Mouse (Mus musculus): ENCODE results near the gene Mtmr12.

Gene Mtmr12

DNA sequence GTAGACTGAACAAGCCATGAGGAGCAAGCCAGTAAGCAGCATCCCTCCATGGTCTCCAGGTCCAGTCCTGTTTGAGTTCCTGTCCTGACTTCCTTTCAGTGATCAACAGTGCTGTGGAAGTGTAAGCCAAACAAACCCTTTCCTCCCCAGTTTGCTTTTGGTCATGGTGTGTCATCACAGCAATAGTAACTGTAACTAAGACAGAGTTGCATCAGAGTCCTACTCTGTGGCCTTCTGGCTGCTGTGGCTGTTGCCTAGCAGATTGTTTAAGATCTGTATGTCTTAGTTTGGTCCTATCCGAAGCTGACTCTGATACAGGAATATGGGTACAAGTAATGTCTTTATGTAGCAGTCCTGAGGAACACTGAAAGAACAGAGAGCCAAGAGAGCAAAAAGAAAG is 75.0 kb downstream of the Mtmr12 start:
- DNase-seq (ENCODE audit: low spot score): no peak

DNA sequence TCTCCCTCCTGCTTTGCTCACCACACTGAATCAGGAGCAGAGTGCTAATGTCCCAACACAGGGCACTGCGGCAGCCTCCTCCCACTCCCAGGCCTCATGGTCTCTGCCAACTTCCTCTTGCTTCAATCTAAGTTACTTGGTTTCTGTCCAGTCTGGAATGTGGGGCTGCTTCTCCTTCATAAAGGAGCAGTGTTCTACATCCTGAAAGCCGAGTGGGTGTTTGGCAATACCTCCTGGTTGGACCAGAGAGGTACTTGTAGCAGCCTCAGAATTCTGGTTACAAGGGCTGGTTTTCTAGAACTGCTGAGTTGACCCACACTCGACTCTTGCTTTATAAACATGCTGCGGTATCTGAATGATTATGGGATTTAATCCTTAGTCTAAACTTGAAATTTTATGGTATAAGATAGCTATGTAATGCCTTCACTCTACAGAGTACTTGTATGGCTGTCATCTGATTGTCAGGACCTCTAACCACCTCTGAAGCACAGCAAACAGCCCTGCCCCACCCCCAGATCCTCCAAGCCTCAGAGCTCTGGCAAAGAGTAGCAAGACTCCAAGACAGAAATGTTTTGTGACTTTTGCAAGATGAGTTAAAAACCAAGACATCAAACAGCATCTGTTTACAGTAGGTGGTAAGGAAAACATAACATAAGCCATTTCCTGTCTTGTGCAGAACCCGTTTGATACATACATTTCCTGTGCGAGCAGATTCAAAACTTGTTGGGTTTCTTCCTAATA is 80.1 kb downstream of the Mtmr12 start:
- DNase-seq (ENCODE audit: low spot score): no peak

DNA sequence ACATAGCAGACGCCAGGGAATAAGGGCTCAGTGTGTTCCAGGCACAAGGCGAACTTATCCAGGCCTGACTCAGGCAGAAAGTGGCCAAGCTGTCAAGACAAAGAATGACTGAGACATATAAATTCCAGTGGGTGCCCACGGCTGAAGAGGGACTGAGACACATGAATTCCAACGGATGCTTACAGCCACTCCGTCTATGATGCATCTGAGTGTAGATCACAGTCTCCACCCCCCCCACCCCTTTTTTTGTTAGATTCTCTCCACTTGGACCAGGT is 80.6 kb downstream of the Mtmr12 start:
- DNase-seq (ENCODE audit: low spot score): no peak

DNA sequence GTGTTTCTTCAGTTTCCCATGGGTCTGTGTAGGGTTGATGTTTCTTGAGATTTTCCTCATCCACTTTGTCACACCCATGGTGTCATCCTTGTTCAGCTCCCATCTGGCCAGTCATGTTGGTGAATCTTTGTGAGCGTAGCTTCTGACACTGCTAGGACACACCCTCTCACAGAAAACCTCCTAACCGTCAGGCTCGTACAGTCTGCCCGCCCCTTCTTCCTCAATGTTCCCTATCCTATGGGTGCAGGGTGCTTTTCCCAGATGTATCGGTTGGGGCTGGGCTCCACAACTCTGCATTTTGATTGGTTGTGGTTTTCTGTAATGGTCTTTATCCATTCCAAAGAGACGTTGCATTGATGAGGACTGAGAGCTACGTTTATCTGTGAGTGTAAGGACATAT is 85.5 kb downstream of the Mtmr12 start:
- DNase-seq (ENCODE audit: low spot score): no peak

DNA sequence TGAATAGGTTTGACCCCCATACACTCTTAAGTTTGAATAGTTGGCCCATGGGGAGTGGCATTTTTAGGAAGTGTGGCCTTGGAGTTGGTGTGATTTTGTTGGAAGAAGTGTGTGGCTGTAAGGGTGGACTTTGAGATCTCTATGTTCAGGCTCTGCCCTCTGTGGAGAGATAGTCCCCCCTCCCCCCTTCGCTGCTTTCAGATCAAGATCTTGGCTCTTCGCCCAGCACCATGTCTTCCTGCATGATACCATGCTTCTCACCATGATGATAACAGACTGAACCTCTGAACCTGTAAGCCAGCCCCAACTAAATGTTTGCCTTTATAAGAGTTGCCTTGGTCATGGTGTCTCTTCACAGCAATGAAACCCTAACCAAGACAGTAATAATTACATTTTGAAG is 86.9 kb downstream of the Mtmr12 start:
- DNase-seq (ENCODE audit: low spot score): no peak

DNA sequence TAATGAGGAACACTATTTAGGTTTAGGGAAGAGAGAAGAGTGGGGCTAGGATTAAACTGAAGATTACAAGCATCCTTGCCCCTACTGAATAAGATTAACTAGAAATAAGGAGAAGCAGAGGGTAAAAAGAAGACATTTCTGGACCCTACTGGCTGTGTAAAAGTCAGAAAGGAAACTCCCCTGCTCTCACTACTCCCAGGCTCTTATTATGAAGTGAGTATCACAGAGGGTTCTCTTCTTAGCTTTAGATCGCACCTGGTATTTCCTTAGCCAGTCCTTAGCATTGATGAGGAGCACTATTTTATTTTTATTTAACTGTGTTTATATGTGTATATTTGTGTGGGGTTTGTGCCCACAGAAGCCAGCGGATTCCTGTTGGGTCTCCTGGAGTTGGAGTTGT is 91.4 kb downstream of the Mtmr12 start:
- no peak for DNase-seq (ENCODE audit: low spot score)

DNA sequence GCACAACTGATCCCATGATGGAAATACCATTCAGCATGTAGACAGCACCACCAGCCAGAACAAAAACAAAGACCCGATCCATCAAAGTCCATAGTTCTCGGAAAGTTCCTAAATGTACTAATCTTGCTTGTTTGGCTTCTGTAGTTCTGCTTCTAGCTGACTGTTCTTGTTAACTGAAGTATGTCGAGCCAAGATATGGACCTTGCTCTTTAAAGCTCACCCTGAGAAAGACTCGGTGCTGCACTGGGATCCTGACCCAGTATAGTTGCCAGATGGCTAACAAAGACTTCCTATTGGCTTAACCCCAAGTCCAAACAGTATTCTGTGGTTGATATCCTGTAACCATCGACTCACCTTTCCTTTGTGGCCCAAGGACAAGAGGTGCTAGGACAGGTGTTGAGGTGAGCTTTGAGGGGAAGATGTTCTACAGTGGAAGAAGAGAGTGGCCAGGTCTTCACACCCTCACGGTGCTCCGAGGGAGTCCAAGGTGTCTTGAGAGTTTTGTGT is 93.5 kb downstream of the Mtmr12 start:
- no peak for DNase-seq (ENCODE audit: low spot score)

DNA sequence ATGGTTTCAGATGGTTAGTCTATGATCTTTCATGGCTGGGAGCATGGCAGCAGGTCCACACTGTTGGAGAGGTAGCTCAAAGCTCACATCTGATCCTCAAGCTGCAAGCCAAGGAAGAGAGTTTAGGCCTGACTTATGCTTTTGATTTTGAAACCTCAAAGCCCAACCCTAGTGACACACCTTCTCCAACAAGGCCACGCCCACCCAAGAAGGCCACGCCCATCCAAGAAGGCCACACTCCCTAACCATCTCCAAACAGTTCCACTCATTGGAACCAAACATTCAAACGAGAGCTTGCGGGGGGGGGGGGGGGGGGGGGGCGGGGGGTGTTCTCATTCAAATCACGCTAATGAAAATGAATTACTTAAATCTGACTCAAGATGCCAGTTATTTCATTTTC is 96.9 kb downstream of the Mtmr12 start:
- DNase-seq (ENCODE audit: low spot score): no peak

DNA sequence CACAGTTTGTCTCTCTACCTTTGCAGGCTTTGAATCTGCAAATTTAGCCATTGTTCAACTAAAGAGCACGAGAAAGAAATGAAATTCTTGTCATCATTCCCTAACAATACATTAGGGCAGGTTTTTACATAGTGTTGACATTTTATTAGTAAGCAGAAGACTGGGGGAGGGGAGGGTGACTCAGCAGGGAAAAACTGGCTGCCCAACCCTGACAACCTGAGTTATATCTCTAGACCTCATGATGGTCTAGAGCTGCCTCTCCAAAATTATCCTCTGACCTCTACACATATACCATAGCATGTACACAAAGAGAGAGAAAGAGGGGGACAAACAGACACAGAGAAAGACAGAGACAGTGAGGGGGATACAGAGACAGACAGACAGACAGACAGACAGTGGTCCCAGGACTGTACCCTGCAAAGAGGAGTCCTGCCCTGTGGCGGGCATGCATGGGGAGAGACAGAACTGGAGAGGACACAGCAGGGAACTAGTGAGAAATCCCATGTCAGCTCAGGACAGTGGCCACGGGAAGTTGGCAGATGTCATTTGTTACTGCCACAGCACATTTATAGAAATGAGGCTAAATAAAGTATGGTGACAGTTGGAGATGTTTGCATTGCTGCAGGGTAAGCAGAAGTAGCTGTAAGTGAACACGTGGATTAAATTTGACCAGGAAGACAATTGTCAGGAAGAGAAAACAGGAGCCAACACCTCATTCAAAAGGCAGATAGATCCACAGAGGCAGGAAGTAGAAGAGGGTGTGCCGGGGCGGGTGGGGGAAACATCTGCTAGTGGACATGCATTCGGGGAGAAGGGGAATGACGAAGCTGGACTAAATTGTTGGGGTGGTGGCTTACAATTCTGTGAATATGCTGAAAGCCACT is 101.6 kb downstream of the Mtmr12 start:
- DNase-seq (ENCODE audit: low spot score): no peak

DNA sequence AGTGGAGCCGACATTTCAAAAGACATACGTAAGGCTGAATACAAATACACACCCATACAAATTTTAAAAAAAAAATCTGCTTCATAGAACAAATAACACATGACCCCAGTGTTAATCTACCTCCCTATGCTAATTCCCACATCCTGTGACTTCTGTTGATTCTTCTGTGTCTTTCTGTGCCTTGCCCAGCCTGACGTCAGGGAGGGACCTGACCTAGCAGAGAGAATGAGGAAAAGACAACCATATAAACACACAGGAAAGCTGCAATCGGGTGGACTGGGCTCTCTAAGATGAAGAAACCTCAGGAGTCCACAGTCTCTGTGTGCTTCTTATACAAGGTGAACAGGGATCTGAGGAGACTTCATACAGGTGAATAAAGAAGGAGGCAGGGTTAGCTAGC is 102.3 kb downstream of the Mtmr12 start:
- DNase-seq (ENCODE audit: low spot score): no peak

DNA sequence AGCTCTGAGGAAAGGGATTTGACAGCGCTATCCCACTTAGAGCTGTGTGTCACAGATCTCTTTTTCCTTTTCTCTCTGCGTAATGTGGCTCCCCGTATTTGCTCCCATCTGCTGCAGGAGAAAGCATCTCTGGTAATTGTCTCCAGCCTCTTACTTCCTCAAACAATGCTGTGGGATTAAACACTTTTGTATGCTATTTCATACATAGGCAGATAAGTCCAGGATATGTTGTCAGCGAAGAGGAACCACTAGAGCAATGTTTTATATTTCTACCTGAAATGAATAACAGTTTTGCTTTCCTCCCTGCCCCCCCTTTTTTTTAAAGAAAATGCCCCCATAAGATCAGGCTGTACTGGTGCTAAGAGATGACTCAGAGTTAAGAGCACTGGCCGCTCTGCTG is 103.7 kb downstream of the Mtmr12 start:
- no peak for DNase-seq (ENCODE audit: low spot score)

DNA sequence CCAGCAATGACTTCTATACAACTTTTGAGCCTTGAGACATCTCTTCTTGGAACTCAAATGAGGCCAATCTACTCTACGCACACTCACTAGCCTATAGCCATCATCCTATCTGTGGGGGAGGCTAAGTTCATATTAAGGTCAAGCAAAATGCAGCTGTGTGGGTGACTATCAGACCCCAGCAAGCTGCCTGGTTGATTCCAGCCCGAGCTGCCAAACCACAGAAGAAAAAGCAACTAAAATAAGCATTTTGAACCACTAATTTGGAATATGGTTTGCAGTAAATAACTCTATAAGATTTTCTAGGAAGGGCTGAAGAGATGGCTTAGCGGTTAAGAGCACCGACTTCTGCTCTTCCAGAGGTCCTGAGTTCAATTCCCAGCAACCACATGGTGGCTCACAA is 105.8 kb downstream of the Mtmr12 start:
- DNase-seq (ENCODE audit: low spot score): no peak

DNA sequence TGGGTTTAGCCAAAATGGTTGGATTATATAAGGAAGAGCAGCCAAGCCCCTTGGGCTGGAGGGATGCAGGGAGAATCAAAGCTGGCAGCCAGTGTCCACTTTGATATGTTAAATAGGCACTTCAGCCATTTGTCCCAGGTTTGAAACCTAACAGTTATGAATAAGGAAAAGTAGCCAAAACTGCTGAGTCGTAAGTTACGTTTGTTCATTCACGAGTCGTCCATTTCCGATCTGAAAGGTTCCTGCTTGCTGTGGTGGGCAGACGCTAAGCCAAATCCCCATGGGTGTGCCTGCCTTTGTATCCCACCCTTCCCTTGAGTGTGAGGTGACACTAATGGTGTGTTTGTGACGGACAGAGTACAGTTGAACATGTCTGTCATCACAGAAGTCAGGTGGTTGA is 106.6 kb downstream of the Mtmr12 start:
- no peak for DNase-seq (ENCODE audit: low spot score)

DNA sequence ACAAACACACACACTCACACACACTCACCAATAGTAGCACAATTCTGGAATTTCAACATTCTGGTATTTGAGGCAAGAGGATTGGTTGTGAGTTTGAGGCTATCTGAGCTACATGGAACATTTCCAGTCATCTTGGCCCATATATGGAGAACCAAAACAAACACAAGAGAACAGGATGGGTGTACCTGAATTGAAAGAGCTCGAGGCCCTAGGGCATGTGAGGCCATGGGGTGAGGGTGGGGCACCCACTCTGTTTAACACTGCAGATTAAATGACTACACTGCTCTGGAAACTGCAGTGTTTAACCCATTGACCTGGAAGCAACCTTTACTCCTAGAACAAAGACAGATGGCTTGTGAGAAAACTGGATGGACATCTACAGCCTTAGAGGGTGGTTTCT is 108.4 kb downstream of the Mtmr12 start:
- no peak for DNase-seq (ENCODE audit: low spot score)

DNA sequence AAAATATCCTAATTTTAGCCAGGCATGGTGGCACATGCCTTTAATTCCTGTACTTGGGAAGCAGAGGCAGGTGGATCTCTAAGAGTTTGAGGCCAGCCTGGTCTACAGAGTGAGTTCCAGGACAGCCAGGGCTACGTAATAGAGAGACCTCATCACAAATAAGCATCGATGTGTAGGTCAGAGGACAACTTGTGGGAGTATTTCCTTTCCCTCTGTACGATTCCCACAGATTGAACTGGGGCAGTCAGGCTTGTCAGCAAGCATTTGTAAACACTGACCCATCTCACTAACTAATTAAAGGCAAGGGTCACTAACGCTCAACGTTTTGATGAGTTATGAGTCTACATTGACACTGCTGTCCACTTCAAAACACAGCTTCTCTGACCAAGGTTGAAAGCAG is 109.8 kb downstream of the Mtmr12 start:
- no peak for DNase-seq (ENCODE audit: low spot score)

DNA sequence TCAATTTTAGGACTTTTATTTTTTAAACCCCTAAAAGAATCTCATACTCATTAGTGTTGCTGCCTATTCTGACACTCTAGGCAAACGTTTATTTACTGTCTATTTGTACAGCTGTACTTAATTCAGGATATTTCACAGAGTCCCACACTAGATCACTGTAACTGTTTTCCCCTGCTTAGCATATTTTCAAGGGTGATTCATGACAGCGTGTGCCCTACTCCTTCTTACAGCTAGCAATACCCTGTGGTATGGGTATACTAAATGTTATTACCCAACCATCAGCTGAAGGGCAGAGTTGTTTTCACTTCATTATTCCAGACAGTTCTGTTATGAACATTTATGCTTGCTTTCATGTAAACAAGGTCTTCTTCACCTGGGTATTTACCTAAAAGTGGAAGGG is 111.2 kb downstream of the Mtmr12 start:
- DNase-seq (ENCODE audit: low spot score): no peak

DNA sequence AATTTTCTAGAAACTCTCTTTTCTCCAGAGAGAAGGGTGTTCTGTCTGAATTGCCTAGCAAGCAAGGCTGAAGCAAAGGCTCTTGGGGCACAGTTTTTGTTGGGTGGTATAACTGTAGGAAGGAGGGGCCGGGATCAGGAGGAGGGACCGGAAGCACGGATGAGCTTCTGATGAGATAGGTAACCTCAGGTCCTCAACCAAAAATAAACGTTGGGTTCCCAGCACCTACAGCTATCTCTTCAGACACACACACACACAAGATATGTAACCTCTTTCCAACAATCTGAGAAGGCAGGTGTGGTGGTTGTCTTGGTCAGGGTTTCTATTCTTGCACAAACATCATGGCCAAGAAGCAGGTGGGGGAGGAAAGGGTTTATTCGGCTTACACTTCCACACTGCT is 112.5 kb downstream of the Mtmr12 start:
- no peak for DNase-seq (ENCODE audit: low spot score)

DNA sequence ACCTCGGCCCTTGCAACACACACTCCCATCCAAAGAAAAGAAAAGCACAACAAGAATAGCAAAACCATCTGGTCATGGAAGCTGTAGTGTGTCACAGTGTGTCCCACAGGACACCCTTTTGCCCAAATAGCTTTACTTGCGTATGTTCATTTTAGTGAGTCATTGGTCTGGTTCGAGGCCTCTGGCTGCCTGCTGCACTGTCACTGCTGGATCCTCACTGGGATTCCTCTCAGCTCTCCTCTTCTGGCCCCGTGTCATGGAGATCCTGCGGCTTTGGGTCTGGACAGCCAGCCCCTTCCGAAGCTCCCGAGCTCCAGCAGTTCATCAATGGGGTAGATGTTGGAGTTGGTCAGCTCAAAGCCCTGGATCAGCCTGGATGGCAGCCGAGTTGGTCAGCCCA is 113.6 kb downstream of the Mtmr12 start:
- DNase-seq (ENCODE audit: low spot score): no peak

DNA sequence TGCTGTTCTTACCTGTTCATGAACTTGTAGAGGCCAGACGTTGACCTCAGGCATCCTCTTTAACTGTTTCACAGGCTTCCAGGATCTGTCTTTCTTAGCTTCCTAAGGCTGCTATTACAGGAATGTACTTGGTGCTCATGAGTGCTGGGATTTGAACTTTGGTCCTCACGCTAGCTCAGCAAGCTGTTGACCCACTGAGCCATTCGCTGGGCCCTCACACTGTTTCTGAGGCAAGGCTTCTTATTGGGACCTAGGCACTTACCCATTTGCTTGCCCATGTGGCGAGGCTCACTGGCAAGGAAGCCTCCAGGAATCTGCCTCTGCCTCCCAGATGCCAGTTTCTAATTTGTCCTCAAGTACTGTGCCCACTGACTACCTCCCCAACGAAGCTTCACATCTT is 115.1 kb downstream of the Mtmr12 start:
- DNase-seq (ENCODE audit: low spot score): no peak

DNA sequence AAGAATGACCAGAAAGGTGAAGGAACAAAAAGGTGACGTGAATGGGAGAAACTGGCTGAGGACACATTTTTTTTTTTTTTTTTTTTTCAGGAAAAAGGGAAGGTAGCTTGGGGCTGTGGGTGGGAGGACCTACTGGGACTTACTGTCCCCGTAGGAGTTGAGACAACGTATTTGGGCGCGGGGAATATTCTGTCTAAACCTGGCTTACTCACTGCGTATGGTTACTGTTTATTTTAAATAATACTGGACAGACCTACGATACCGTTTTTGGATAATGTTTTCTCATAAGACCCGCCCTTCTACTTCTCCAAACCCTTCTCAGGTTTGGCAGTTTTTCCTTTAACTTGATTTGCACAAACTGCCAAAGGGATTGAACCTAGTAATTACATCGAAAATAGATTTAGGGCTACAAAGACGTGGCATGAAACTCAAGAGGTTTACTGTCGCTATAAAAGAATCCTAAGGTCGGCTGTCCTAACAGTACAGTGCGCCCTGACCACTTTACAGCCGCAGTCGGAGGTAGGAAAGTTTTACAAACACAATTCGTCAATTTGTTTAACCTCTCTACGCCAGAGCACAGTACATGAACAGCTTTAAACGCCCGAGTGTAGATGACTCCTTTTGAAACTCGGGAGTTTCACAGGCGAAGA is 115.7 kb downstream of the Mtmr12 start:
- DNase-seq (ENCODE audit: low spot score): no peak

DNA sequence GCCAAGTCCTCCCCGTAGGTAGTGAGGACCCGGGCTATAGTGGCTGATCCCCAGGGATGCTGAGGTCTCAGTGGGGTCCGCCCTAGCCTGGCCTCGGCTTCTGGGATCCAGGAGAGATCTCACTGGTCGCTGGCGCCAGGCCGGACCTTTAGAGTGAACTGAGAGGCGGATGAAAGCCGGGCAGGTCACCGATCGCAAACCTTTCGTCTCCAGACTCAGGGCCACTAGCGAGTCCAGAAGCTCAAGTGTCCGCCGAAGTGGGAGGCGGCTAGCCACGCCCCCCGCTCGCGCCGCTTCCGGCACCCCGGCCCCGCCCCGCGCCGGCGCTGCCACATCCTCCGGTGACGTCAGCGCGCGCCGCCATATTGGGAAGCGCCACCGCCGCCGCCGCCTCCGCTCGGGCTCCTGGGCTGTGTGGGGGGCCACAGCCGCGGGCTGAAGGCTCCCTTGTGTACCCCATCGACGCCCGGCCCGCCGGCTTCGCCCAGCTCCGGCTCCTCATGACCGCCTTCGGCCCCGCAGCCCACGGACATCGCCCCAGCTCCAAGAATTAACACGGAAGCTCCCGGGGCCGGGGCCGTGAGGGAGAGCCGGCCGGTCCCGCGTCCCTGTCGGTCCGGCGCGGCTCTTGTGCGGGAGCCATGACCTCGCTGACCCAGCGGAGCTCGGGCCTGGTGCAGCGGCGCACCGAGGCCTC is 116.4 kb downstream of the Mtmr12 start, which contains the start of gene Golph3:
TSS of gene Golph3 (plus strand) at position 360 of the 697 bp plus-strand sequence.
- peak; percentile 87 for DNase-seq (ENCODE audit: low spot score)
